9 mouse cellular contexts compared by ENCODE assay signal in genomic region chr9:54067642-54068031, GRCm38 (mm10). TPM values are rescaled to one million over a fixed set of nuclear protein-coding genes. Genes with fewer than 3 reads are reported as not detected.
DNase-seq lines count a peak whose midpoint lies in the region; ATAC-seq and TF ChIP-seq lines count a peak whose summit lies in the region.
"Had no signal": no experiment of that assay in that cellular context is flagged by ENCODE, and none has a peak within 500 bp of the region (broad histone marks: within the 10 kb centered on the region; RNA-seq: fewer than 3 reads in every experiment).

No protein-coding gene starts in this region.

- peak overlapping the region; percentile 55 for H3K9ac ChIP-seq in kidney, postnatal 0 days (ENCODE audit: low read depth, low read length)
- H3K9ac ChIP-seq in embryonic facial prominence, embryonic 11.5 days (replicated peaks; ENCODE audit: low read length), result peak overlapping the region; percentile 65; the same call in 1 of the 2 replicates
- peak overlapping the region; percentile 56 for H3K9ac ChIP-seq in hindbrain, embryonic 16.5 days (ENCODE audit: low read depth, low read length)
- H3K9ac ChIP-seq in midbrain, embryonic 15.5 days, result peak overlapping the region; percentile 62

- no peak overlapping the region for H3K27ac ChIP-seq in kidney, postnatal 0 days
- no peak overlapping the region for H3K27ac ChIP-seq in embryonic facial prominence, embryonic 11.5 days (replicated peaks; ENCODE audit: low read depth, low read length)
- no peak overlapping the region for H3K27ac ChIP-seq in hindbrain, embryonic 16.5 days (ENCODE audit: low read depth, low read length)
- no peak overlapping the region for H3K27ac ChIP-seq in midbrain, embryonic 15.5 days

- H3K9me3 ChIP-seq in kidney, postnatal 0 days (replicated peaks; ENCODE audit: low read length), result no peaks in the 10 kb centered on the region
- H3K9me3 ChIP-seq in embryonic facial prominence, embryonic 11.5 days (replicated peaks; ENCODE audit: control insufficient read depth, low read length), result no peaks in the 10 kb centered on the region
- no peaks in the 10 kb centered on the region for H3K9me3 ChIP-seq in hindbrain, embryonic 16.5 days (ENCODE audit: control insufficient read depth, low read length)
- no peaks in the 10 kb centered on the region for H3K9me3 ChIP-seq in midbrain, embryonic 15.5 days

- H3K27me3 ChIP-seq in kidney, postnatal 0 days (ENCODE audit: insufficient read depth, low read length), result peaks cover 8% of the 10 kb centered on the region; the same call in 1 of the 2 replicates
- H3K27me3 ChIP-seq in embryonic facial prominence, embryonic 11.5 days (ENCODE audit: control insufficient read depth, insufficient read depth, low read length), result peaks cover 10% of the 10 kb centered on the region
- peaks cover 2% of the 10 kb centered on the region; the same call in 1 of the 2 replicates for H3K27me3 ChIP-seq in hindbrain, embryonic 16.5 days (replicated peaks; ENCODE audit: control insufficient read depth, insufficient read depth, low read length)
- H3K27me3 ChIP-seq in midbrain, embryonic 15.5 days (replicated peaks), result peaks cover 13% of the 10 kb centered on the region; the same call in 1 of the 2 replicates

- H3K4me2 ChIP-seq in kidney, postnatal 0 days (ENCODE audit: low read length), result peak overlapping the region; percentile 97
- H3K4me2 ChIP-seq in embryonic facial prominence, embryonic 11.5 days (ENCODE audit: low read depth, low read length), result peak overlapping the region; percentile 97
- H3K4me2 ChIP-seq in hindbrain, embryonic 16.5 days (ENCODE audit: low read length), result peak overlapping the region; percentile 98
- H3K4me2 ChIP-seq in midbrain, embryonic 15.5 days, result peak overlapping the region; percentile 99

- H3K36me3 ChIP-seq in kidney, postnatal 0 days (ENCODE audit: insufficient read depth, low read length), result no peaks in the 10 kb centered on the region
- H3K36me3 ChIP-seq in embryonic facial prominence, embryonic 11.5 days (replicated peaks; ENCODE audit: control insufficient read depth, insufficient read depth, low read depth, low read length), result no peaks in the 10 kb centered on the region
- H3K36me3 ChIP-seq in hindbrain, embryonic 16.5 days (ENCODE audit: control insufficient read depth, insufficient read depth, low read length), result no peaks in the 10 kb centered on the region
- no peaks in the 10 kb centered on the region for H3K36me3 ChIP-seq in midbrain, embryonic 15.5 days (replicated peaks)

- peak; percentile 5 for DNase-seq in kidney, postnatal 0 days (ENCODE audit: low spot score)
- DNase-seq in kidney, postnatal 10 days, result no peak
- DNase-seq in embryonic facial prominence, embryonic 11.5 days (ENCODE audit: low spot score), result peak; percentile 10
- no peak for DNase-seq in spleen, adult 12 weeks (ENCODE audit: low spot score)
- DNase-seq in yolk sac, embryonic 10.5 days (ENCODE audit: low spot score), result no peak
- DNase-seq in spleen, postnatal 14 days (ENCODE audit: low spot score in 2 of 2), result no peak

- WGBS in kidney, postnatal 0 days, result 4% methylated on average over 16 of the region's 16 CpGs
- under 1% methylated on average over 16 of the region's 16 CpGs for WGBS in embryonic facial prominence, embryonic 11.5 days
- WGBS in hindbrain, embryonic 16.5 days, result 1% methylated on average over 16 of the region's 16 CpGs
- WGBS in midbrain, embryonic 15.5 days, result 2% methylated on average over 16 of the region's 16 CpGs

- no peak for TF ChIP-seq CTCF in kidney, postnatal 0 days (IDR thresholded peaks at IDR 0.05; ENCODE audit: low read depth)

- H3K4me1 ChIP-seq in kidney, postnatal 0 days (replicated peaks; ENCODE audit: insufficient read depth, low read length), result no peaks in the 10 kb centered on the region
- no peaks in the 10 kb centered on the region for H3K4me1 ChIP-seq in embryonic facial prominence, embryonic 11.5 days (ENCODE audit: control insufficient read depth, insufficient read depth, low read length)
- peaks cover 13% of the 10 kb centered on the region for H3K4me1 ChIP-seq in hindbrain, embryonic 16.5 days (ENCODE audit: control insufficient read depth, insufficient read depth, low read depth, low read length)
- H3K4me1 ChIP-seq in midbrain, embryonic 15.5 days, result peaks cover 18% of the 10 kb centered on the region

- H3K4me3 ChIP-seq in kidney, postnatal 0 days (replicated peaks; ENCODE audit: low read depth, low read length), result peak overlapping the region; percentile 52
- H3K4me3 ChIP-seq in embryonic facial prominence, embryonic 11.5 days (ENCODE audit: low read depth, low read length), result peak overlapping the region; percentile 51
- peak overlapping the region; percentile 53 for H3K4me3 ChIP-seq in hindbrain, embryonic 16.5 days (ENCODE audit: low read length)
- peak overlapping the region; percentile 57 for H3K4me3 ChIP-seq in midbrain, embryonic 15.5 days

- no peak for ATAC-seq in kidney, postnatal 0 days (replicated peaks; ENCODE audit: low FRiP score, low read depth)
- 0 out of 2 replicates have a peak, but pooled peaks have one; percentile 11 for ATAC-seq in embryonic facial prominence, embryonic 11.5 days (replicated peaks; ENCODE audit: insufficient number of reproducible peaks, low FRiP score, low TSS enrichment, low read depth)
- ATAC-seq in hindbrain, embryonic 16.5 days, result no peak
- ATAC-seq in midbrain, embryonic 15.5 days (replicated peaks), result peak; percentile 38

RNA-seq across cellular contexts. Expression of gene Tnfaip8l3, which starts 0.6 kb away (rescaled TPM):
- polyA plus RNA-seq in kidney, postnatal 0 days (2015; fragmentation: Nextera tagmentation; extraction: Ambion mirVana), result 0.30 and 0.33 TPM in 2 replicates
- polyA plus RNA-seq in embryonic facial prominence, embryonic 11.5 days (2014; fragmentation: Nextera tagmentation; extraction: Ambion mirVana), result 0.04 TPM in 1 of 2 replicates, not detected in the other
- 1.1 and 1.3 TPM in 2 replicates for polyA plus RNA-seq in hindbrain, embryonic 16.5 days (2015; fragmentation: Nextera tagmentation; extraction: Ambion mirVana)
- 0.27 TPM in 2 replicates for polyA plus RNA-seq in midbrain, embryonic 15.5 days (2015; fragmentation: Nextera tagmentation; extraction: Ambion mirVana)
- polyA plus RNA-seq: Patski had no signal

Comparison
In these comparisons a context has a peak if more than half of its experiments do, and no peak if none do; other contexts are left out.
1. DNase-seq: peak in kidney, postnatal 0 days (single experiment) and embryonic facial prominence, embryonic 11.5 days (single experiment); none in kidney, postnatal 10 days (single experiment), spleen, adult 12 weeks (single experiment), yolk sac, embryonic 10.5 days (single experiment) and spleen, postnatal 14 days (0 of 2).
2. ATAC-seq: peak in embryonic facial prominence, embryonic 11.5 days (single experiment) and midbrain, embryonic 15.5 days (single experiment); none in kidney, postnatal 0 days (single experiment) and hindbrain, embryonic 16.5 days (single experiment).
3. Peak in every context shown above with its lines, with median percentiles within 50 percentile points of each other: H3K4me2 ChIP-seq, H3K4me3 ChIP-seq and H3K9ac ChIP-seq.